Mouse (Mus musculus) myocyte (in vitro differentiated cells): ENCODE results near the gene Gm45015.

Source experiments
- CEBPB ChIP-seq: IDR thresholded peaks from 2 replicates; pipeline ENCODE4 v1.6.1; 2011; ENCODE audit warnings: mild to moderate bottlenecking, moderate library complexity; ENCODE audit not compliant: poor library complexity, insufficient read depth, severe bottlenecking
- E2F4 ChIP-seq: IDR thresholded peaks from one replicate; pipeline ENCODE4 v1.6.1; 2011; ENCODE audit warnings: mild to moderate bottlenecking, control low read depth, moderate library complexity; ENCODE audit not compliant: insufficient read depth
- MYOD1 ChIP-seq, 3 experiments: IDR thresholded peaks; one replicate each; pipeline ENCODE4 v1.6.1; 2011; ENCODE audit warnings: control low read depth in 2 of 3, low read depth in 2 of 3, mild to moderate bottlenecking in 2 of 3, moderate library complexity in 1 of 3; ENCODE audit not compliant: insufficient read length in 2 of 3, control insufficient read depth in 1 of 3
- POLR2A ChIP-seq: IDR thresholded peaks from one replicate; pipeline ENCODE4 v1.6.1; 2011; ENCODE audit warnings: low read depth, mild to moderate bottlenecking, control low read depth, moderate library complexity; ENCODE audit not compliant: insufficient read length
- USF1 ChIP-seq: IDR thresholded peaks from one replicate; pipeline ENCODE4 v1.6.1; 2011; ENCODE audit warnings: low read depth, mild to moderate bottlenecking, control low read depth, moderate library complexity

GRCm38 (mm10) chrX:73356163-73356562, 19.5 kb upstream of the Gm45015 start:
- TF ChIP-seq E2F4 (no peak), CEBPB (no peak), POLR2A (no peak), USF1 (no peak), MYOD1 (IDR thresholded peaks at IDR 0.05; ENCODE audit: control insufficient read depth in 1 of 3, insufficient read length in 2 of 3, low read depth in 2 of 3) (no peak)
